Mouse (Mus musculus) hindbrain, embryonic 11.5 days (tissue): ENCODE measurements around the gene Zbed5. TPM values are rescaled to one million over a fixed set of nuclear protein-coding genes. Genes with fewer than 3 reads are reported as not detected.

Experiments used
- polyA plus RNA-seq: library from polyadenylated mRNA; unstranded; fragments of >200 nt; fragmentation: Nextera tagmentation; extraction: Ambion mirVana; gene quantifications from 2 replicates; pipeline ENCODE4 v1.2.1, GENCODE M21; 2014

Zbed5 gene
- polyA plus RNA-seq, 1 experiment from 2014 or later, result 8.2 TPM

Other genes with a start within 250 kb of the Zbed5 start
- 7.4 and 7.5 TPM in 2 replicates for gene Zfp11, start 225.6 kb upstream of the Zbed5 start, polyA plus RNA-seq
- not detected in 2 replicates for gene Sept14, start 187.2 kb upstream of the Zbed5 start, polyA plus RNA-seq
- 167 and 186 TPM in 2 replicates for gene Mrps17, start 180.2 kb upstream of the Zbed5 start, polyA plus RNA-seq
- gene Nipsnap2, start 170.7 kb upstream of the Zbed5 start, polyA plus RNA-seq, result 82.1 and 85.7 TPM in 2 replicates
- 39.8 and 40.0 TPM in 2 replicates for gene Psph, start 108.3 kb upstream of the Zbed5 start, polyA plus RNA-seq
- 45.4 and 48.7 TPM in 2 replicates for gene Sumf2, start 48.7 kb upstream of the Zbed5 start, polyA plus RNA-seq
- 935 and 992 TPM in 2 replicates for gene Chchd2, start 8.3 kb upstream of the Zbed5 start, polyA plus RNA-seq
- 0.07 and 0.14 TPM in 2 replicates for gene Phkg1, start 2.8 kb downstream of the Zbed5 start, polyA plus RNA-seq
- 5.1 and 5.7 TPM in 2 replicates for gene Nupr1l, start 12.8 kb downstream of the Zbed5 start, polyA plus RNA-seq
- 28.5 and 34.1 TPM in 2 replicates for gene Vkorc1l1, start 46.2 kb downstream of the Zbed5 start, polyA plus RNA-seq
- 33.2 and 35.0 TPM in 2 replicates for gene Gusb, start 107.3 kb downstream of the Zbed5 start, polyA plus RNA-seq
- gene Asl, start 133.5 kb downstream of the Zbed5 start, polyA plus RNA-seq, result 26.0 and 34.1 TPM in 2 replicates
- gene Crcp, start 133.6 kb downstream of the Zbed5 start, polyA plus RNA-seq, result 42.2 and 44.8 TPM in 2 replicates
- 61.5 and 63.7 TPM in 2 replicates for gene Tpst1, start 177.6 kb downstream of the Zbed5 start, polyA plus RNA-seq
- gene Kctd7, start 249.1 kb downstream of the Zbed5 start, polyA plus RNA-seq, result 5.7 and 6.6 TPM in 2 replicates